Mouse (Mus musculus) embryonic facial prominence, embryonic 13.5 days (tissue): Measurements from ENCODE around the gene Mark3. TPM values are rescaled to one million over a fixed set of nuclear protein-coding genes. Genes with fewer than 3 reads are reported as not detected.
A peak's percentile ranks its signal among the peaks of the same experiment; 100 is the strongest.

Source experiments
- ATAC-seq: fragments of 200-750 bp; cut with Nextera tagmentation; 2 replicates; pipeline ENCODE4 v1.8.0; 2017; ENCODE audit warnings: low read depth; ENCODE audit not compliant: insufficient number of reproducible peaks, insufficient read depth, low FRiP score, low TSS enrichment
- H3K27ac ChIP-seq: fragments of 300-500 bp; sonication (generic); 2 replicates; pipeline ENCODE4 v1.5.1; 2015; ENCODE audit warnings: moderate library complexity, mild to moderate bottlenecking, inconsistent platforms
- H3K27me3 ChIP-seq: fragments of 300-500 bp; sonication (generic); 2 replicates; pipeline ENCODE4 v1.6.1; 2015; ENCODE audit warnings: mild to moderate bottlenecking, inconsistent platforms
- H3K36me3 ChIP-seq: fragments of 300-500 bp; sonication (generic); 2 replicates; pipeline ENCODE4 v1.6.1; 2015; ENCODE audit warnings: mild to moderate bottlenecking, inconsistent platforms
- H3K4me1 ChIP-seq: fragments of 300-500 bp; sonication (generic); 2 replicates; pipeline ENCODE4 v1.6.1; 2015; ENCODE audit warnings: inconsistent platforms
- H3K4me2 ChIP-seq: fragments of 300-500 bp; sonication (generic); 2 replicates; pipeline ENCODE4 v1.6.1; 2015; ENCODE audit warnings: moderate library complexity, mild to moderate bottlenecking, inconsistent platforms
- H3K4me3 ChIP-seq: fragments of 300-500 bp; sonication (generic); 2 replicates; pipeline ENCODE4 v1.5.1; 2015; ENCODE audit warnings: mild to moderate bottlenecking, inconsistent platforms
- H3K9ac ChIP-seq: fragments of 300-500 bp; sonication (generic); 2 replicates; pipeline ENCODE4 v1.6.1; 2015; ENCODE audit warnings: mild to moderate bottlenecking, inconsistent platforms
- H3K9me3 ChIP-seq: fragments of 300-500 bp; sonication (generic); 2 replicates; pipeline ENCODE4 v1.6.1; 2016; ENCODE audit warnings: inconsistent platforms
- WGBS: fragments of 180-500 bp; shearing (Covaris S2); methylation state at CpG from one replicate; pipeline ENCODE4 v1.1.7; 2015; ENCODE audit warnings: mixed read lengths; 5-methylcytosine and 5-hydroxymethylcytosine counted together
- polyA plus RNA-seq: library from polyadenylated mRNA; unstranded; fragments of >200 nt; fragmentation: Nextera tagmentation; extraction: Ambion mirVana; gene quantifications from 2 replicates; pipeline ENCODE4 v1.2.1, GENCODE M21; 2015

Mark3 gene
- polyA plus RNA-seq, 1 experiment from 2014 or later: 52.0 TPM

DNA sequence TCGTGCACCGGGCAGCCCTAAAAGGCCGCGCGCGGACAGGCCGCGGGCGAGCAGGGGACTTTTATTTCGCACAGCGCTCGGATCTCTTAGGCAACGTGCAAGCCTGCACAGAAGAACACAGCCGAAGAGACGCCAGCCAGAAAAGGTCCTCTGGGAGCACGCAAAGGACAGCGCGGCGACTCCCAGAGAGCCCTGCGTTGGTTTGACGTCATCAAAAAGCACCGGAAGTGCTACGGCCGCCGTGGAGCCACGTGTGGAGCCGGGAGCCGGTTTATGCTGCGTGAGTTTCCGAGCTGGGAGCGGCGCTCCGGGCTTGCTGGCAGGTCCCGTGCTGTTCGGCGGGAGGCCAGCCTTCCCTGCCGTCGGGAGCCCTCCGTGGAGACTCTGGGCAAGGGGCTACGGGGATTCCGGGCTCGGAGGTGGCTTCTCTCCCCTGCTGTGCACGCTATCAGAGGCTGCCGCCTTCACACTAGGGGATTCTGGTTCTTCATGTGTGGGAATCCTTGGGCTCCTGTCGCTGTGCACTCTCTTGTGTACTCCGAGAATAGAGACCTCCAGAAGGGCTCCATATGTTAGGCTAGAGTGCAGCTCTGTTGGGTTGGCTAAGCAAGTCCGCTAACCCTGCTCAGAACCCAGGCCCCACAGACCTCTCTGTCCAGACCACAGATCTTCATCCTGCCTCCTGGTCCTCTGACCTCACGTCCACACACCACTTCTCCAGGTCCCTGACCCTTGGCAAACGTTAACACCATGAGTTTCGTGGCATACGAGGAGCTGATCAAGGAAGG is 103.8 kb downstream of the Mark3 start, which contains the start of gene Trmt61a:
TSS of gene Trmt61a (plus strand) at position 224 of the 788 bp plus-strand sequence.
- ATAC-seq: peak; percentile 54; the same call in 1 of the 2 replicates
- H3K9me3 ChIP-seq: no peaks in the 10 kb centered on the region
- peak within 1 kb of the TSS; percentile 77 for H3K4me2 ChIP-seq
- under 1% methylated on average over 51 of the region's 51 CpGs for WGBS
- peaks cover 21% of the 10 kb centered on the region for H3K4me1 ChIP-seq
- peak within 1 kb of the TSS; percentile 81 for H3K9ac ChIP-seq
- peak within 1 kb of the TSS; percentile 94 for H3K27ac ChIP-seq
- peaks cover 30% of the 10 kb centered on the region for H3K36me3 ChIP-seq
- H3K27me3 ChIP-seq: peaks cover 19% of the 10 kb centered on the region
- H3K4me3 ChIP-seq: peak within 1 kb of the TSS; percentile 88

DNA sequence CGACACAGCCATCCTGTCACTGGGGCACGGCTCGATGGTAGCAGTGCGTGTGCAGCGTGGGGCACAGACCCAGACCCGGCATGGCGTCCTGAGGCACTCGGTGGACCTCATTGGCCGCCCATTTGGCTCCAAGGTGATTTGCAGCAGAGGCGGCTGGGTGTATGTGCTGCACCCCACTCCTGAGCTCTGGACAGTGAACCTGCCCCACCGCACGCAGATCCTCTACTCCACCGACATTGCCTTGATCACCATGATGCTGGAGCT is 104.3 kb downstream of the Mark3 start:
- peaks cover 21% of the 10 kb centered on the region for H3K4me1 ChIP-seq
- peaks cover 13% of the 10 kb centered on the region for H3K27me3 ChIP-seq
- ATAC-seq: no peak
- peak overlapping the region; percentile 88 for H3K4me3 ChIP-seq
- WGBS: 7% methylated on average over 13 of the region's 13 CpGs
- peak overlapping the region; percentile 81 for H3K9ac ChIP-seq
- peaks cover 32% of the 10 kb centered on the region for H3K36me3 ChIP-seq
- H3K9me3 ChIP-seq: no peaks in the 10 kb centered on the region
- H3K27ac ChIP-seq: no peak overlapping the region
- H3K4me2 ChIP-seq: peak overlapping the region; percentile 77

DNA sequence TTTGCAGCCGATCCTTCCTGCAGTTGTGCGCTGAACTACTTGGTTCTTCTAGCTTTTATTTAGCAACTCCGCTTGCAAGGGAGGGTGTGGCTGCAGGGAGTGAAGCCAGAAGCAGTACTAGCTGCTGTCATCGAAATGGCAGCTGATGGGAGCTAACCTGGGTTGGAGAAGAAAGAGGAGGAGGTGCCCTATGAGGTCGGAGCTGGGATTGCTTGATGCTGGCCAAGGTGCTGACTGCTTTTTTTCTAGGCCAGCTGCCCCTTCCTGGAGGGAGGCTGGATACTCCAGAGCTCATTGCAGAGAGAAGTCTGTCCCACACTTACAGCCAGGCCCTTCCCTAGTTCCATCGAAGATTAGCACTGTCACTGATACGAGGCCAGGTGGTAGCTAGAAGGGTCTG is 104.7 kb downstream of the Mark3 start:
- Histone ChIP-seq H3K27me3 (peaks cover 9% of the 10 kb centered on the region), H3K9ac (peak overlapping the region; percentile 81), H3K4me2 (peak overlapping the region; percentile 77), H3K36me3 (peaks cover 36% of the 10 kb centered on the region), H3K9me3 (no peaks in the 10 kb centered on the region), H3K4me1 (peaks cover 21% of the 10 kb centered on the region), H3K4me3 (peak overlapping the region; percentile 88), H3K27ac (no peak overlapping the region)
- WGBS: 52% methylated on average over 7 of the region's 7 CpGs
- ATAC-seq: no peak

DNA sequence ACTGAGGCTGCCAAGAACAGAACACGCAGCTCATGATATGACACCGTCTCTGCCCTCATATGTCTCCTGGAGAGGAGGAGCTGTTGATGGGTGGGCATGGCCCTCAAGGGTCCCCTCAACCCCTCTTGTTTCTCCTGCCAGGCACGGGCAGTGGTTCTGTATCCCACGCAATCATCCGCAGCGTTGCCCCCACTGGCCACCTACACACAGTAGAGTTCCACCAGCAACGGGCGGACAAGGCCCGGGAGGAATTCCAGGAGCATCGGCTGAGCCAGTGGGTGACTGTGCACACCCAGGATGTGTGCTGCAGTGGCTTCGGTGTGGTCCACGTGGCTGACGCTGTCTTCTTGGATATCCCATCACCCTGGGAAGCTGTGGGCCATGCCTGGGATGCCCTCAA is 106.3 kb downstream of the Mark3 start:
- Histone ChIP-seq H3K36me3 (peaks cover 39% of the 10 kb centered on the region), H3K9me3 (no peaks in the 10 kb centered on the region), H3K4me2 (no peak overlapping the region), H3K9ac (no peak overlapping the region), H3K27me3 (no peaks in the 10 kb centered on the region), H3K4me1 (peaks cover 21% of the 10 kb centered on the region), H3K27ac (no peak overlapping the region), H3K4me3 (no peak overlapping the region)
- 94% methylated on average over 13 of the region's 13 CpGs for WGBS
- ATAC-seq: no peak

DNA sequence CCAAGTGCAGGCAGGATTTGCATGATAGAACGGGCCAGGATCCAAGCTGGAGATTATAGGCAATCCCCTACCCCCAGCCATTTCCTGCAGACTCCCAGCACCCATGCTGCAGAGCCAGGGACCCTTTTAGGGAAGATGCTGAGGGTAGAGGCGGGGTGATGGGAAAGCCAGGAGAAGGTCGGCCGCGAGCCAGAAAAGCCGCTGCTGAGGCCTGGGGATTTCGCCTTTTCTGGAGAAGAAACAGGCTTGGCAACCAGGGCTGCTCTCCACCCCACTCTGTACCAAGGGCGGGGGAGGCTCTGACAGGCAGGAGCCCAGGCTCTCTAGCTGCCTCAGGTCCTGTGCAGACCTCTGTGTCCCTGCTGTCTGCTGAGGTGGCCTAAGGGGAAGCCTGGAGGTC is 107.0 kb downstream of the Mark3 start:
- 86% methylated on average over 8 of the region's 8 CpGs for WGBS
- no peaks in the 10 kb centered on the region for H3K9me3 ChIP-seq

DNA sequence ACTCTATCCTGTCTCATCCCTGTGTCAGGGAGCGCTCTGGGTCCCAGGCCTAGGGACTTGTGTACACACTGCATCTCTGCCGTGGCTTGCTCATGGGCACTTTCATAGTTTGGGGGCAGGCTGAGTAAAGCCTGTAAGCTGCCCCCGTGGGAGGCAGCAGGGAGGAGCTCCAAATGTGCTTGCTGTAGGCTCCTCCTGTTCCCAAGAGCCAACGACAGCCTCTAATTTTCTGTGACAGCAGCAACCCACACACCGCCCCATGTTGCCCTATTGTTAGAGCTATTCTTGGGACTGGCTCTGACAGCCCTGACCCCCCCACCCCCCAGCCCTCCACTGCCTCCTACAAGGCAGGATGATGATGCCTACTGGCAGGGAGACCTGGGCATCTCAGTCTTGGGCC is 107.7 kb downstream of the Mark3 start:
- ATAC-seq: no peak
- H3K4me2 ChIP-seq: no peak overlapping the region
- H3K27me3 ChIP-seq: no peaks in the 10 kb centered on the region
- no peak overlapping the region for H3K9ac ChIP-seq
- H3K9me3 ChIP-seq: no peaks in the 10 kb centered on the region
- no peak overlapping the region for H3K27ac ChIP-seq
- peaks cover 39% of the 10 kb centered on the region for H3K36me3 ChIP-seq
- H3K4me1 ChIP-seq: peaks cover 20% of the 10 kb centered on the region
- H3K4me3 ChIP-seq: no peak overlapping the region
- WGBS: 84% methylated on average over 5 of the region's 5 CpGs

More for the DNA sequence above, 107.0 kb downstream of the Mark3 start:
- H3K27me3 ChIP-seq: no peaks in the 10 kb centered on the region
- H3K4me3 ChIP-seq: no peak overlapping the region
- peaks cover 39% of the 10 kb centered on the region for H3K36me3 ChIP-seq
- H3K27ac ChIP-seq: no peak overlapping the region
- no peak for ATAC-seq
- peaks cover 21% of the 10 kb centered on the region for H3K4me1 ChIP-seq
- no peak overlapping the region for H3K9ac ChIP-seq
- H3K4me2 ChIP-seq: no peak overlapping the region

DNA sequence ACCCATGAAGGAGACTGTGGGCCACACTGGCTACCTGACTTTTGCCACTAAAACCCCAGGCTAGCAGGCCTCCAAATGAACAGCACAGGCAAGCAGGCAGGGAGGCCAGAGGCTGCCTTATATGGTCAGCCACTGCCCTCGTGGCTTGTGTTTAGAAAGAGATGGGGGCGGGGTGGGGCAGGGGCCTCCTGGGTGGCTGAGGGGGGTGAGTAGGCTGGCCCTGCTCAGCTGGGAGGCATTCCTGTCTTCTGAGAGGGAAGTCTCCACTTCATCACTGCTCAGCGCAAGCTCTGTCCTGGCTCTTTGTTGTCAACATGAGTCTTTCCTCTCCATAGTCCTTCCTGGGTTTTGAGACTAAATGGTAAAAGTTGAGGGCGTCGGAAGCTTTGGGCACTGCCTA is 108.5 kb downstream of the Mark3 start:
- 69% methylated on average over 5 of the region's 5 CpGs for WGBS
- H3K9me3 ChIP-seq: no peaks in the 10 kb centered on the region

DNA sequence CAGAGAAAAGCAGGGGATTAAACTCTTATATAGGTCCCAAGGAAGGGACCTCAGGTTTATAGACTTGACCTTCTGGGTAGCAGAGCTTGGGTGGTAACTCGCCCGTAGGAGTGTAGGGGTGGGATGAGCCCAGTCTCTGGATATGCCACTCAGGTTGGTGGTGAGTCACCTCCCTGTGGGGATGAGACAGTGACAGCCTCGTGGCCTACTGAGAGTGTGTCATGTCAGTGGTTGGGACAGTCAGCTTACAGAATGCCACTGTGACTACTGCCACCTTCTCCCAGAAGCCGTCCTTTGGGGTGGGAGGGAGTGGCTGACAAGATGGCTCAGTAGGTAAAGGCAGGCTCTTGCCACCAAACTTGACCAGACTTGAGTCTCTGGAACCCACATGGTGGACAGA is 112.1 kb downstream of the Mark3 start:
- Histone ChIP-seq H3K27me3 (no peaks in the 10 kb centered on the region), H3K27ac (no peak overlapping the region), H3K9me3 (no peaks in the 10 kb centered on the region), H3K9ac (no peak overlapping the region), H3K4me3 (no peak overlapping the region), H3K36me3 (peaks cover 25% of the 10 kb centered on the region), H3K4me2 (no peak overlapping the region), H3K4me1 (peaks cover 8% of the 10 kb centered on the region)
- whole genome bisulfite sequencing: 85% methylated on average over 4 of the region's 4 CpGs
- ATAC-seq: no peak

More for the DNA sequence above, 108.5 kb downstream of the Mark3 start:
- Histone ChIP-seq H3K4me3 (no peak overlapping the region), H3K9ac (no peak overlapping the region), H3K27ac (no peak overlapping the region), H3K4me1 (peaks cover 20% of the 10 kb centered on the region), H3K27me3 (no peaks in the 10 kb centered on the region), H3K36me3 (peaks cover 39% of the 10 kb centered on the region), H3K4me2 (no peak overlapping the region)
- no peak for ATAC-seq

DNA sequence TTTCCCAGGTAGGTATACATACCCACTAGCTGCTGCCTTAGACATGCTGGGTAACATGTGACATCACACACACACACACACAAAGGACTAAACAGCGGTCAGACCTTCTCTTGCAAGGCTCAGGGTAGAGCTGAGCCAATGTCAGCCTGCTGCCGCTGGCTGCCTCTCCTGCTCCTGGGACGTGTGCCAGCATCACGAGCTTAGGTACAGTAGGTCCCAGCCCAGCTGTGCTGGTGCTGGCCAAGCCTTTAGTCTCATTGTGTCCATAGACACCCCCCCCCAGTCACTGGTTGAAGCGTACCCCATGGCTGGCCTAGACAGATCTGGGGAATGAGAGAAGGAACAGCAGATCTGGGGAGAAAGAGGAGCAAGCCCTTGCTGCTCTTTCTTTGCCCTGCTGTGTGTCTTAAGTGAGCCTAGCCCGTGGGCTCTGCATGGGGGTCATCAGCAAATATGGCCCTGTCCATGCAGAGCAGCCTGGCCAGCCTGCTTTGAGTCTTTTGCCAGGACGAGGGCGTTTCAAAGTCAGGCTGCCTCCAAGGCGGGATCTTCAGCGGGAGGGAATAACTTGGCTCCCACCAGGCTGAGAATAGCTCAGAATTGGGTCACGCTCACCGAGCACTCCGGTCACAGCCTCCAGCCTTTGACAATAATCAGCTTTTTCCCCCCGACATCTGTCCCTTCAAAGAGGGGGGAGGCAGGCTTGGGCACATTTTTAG is 113.2 kb downstream of the Mark3 start:
- no peak overlapping the region for H3K4me2 ChIP-seq
- no peak for ATAC-seq
- H3K9me3 ChIP-seq: no peaks in the 10 kb centered on the region
- H3K4me1 ChIP-seq: peaks cover 11% of the 10 kb centered on the region
- 0 out of 2 replicates have a peak overlapping the region, but pooled peaks have one; percentile 23 for H3K27ac ChIP-seq
- H3K27me3 ChIP-seq: no peaks in the 10 kb centered on the region
- no peak overlapping the region for H3K4me3 ChIP-seq
- no peak overlapping the region for H3K9ac ChIP-seq
- peaks cover 14% of the 10 kb centered on the region for H3K36me3 ChIP-seq
- 36% methylated on average over 14 of the region's 14 CpGs for WGBS

DNA sequence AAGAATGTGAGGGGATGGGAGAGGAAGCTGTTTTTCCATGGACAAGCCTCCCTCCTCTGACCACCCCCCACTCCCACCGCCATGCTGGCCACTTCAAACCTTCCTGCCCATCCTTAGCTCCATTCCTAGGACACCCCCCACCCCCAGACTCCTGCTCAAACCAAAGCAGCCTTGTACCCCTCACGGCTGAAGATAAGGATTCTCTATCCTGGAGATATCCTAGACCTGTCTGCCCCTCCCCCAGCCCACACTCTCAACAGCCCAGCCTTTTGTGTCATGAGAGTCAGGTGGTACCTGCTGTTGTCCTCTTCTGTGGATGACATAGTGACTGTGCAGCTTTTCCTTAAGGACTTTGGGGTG is 113.7 kb downstream of the Mark3 start:
- H3K9me3 ChIP-seq: no peaks in the 10 kb centered on the region
- H3K4me2 ChIP-seq: no peak overlapping the region
- 40% methylated on average over 2 of the region's 2 CpGs for WGBS
- peaks cover 16% of the 10 kb centered on the region for H3K4me1 ChIP-seq
- no peak overlapping the region for H3K4me3 ChIP-seq
- ATAC-seq: no peak
- no peak overlapping the region for H3K27ac ChIP-seq
- H3K36me3 ChIP-seq: peaks cover 9% of the 10 kb centered on the region; the same call in 1 of the 2 replicates
- H3K27me3 ChIP-seq: no peaks in the 10 kb centered on the region
- no peak overlapping the region for H3K9ac ChIP-seq

DNA sequence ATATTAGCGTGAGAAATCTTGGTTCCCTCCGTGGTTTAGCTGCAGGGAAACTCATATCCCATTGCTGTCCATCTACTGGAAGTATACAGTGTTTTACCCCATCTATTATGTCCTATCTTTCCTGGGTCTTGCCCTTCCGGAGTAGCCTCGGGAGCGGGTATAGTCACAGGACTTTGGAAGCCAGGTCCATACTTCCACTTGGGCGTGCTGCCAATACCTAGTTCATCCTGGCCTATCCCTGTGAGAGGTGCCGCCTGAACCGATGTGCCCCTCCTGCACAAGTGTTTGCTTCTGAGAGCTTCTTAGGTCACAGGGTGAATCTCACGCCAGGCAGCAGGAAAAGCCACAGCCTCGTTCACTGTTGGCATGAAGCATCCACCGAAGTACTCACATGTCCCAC is 115.1 kb downstream of the Mark3 start:
- peaks cover 29% of the 10 kb centered on the region for H3K4me1 ChIP-seq

DNA sequence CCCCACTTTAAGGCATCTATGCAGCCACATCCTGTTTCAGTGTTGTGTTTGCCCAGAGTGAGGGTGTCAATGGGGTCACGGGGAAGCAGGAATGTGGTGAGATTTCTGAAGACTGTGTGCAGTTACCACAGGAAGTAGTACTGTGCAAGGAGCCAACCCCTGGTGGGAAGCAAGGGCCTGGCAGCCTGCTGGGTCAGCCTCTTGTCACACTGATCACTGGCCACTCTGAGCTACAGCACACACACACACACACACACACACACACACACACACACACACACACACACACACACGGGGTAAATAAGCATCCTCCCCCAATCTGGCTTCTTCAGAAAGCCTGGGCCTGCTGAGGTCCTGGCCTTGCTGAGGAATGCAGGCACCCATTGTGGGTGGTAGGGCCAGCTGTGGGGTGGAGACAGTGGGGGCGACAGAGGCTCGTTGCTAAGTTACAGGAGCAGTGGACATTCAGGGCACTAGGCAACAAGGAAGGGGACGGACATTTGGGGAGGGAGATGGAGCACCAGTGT is 117.1 kb downstream of the Mark3 start:
- Histone ChIP-seq H3K9me3 (no peaks in the 10 kb centered on the region), H3K4me1 (peaks cover 46% of the 10 kb centered on the region), H3K27ac (no peak overlapping the region; the same call in 1 of the 2 replicates), H3K4me3 (no peak overlapping the region), H3K9ac (no peak overlapping the region; the same call in 1 of the 2 replicates), H3K27me3 (no peaks in the 10 kb centered on the region), H3K4me2 (no peak overlapping the region), H3K36me3 (no peaks in the 10 kb centered on the region)
- 23% methylated on average over 5 of the region's 5 CpGs for WGBS
- ATAC-seq: no peak

More for the DNA sequence above, 115.1 kb downstream of the Mark3 start:
- no peak for ATAC-seq
- Histone ChIP-seq H3K27ac (no peak overlapping the region), H3K36me3 (no peaks in the 10 kb centered on the region), H3K27me3 (no peaks in the 10 kb centered on the region), H3K9ac (no peak overlapping the region), H3K4me3 (no peak overlapping the region), H3K4me2 (no peak overlapping the region), H3K9me3 (no peaks in the 10 kb centered on the region)
- WGBS: 87% methylated on average over 11 of the region's 11 CpGs
